In the genomic region with DNA sequence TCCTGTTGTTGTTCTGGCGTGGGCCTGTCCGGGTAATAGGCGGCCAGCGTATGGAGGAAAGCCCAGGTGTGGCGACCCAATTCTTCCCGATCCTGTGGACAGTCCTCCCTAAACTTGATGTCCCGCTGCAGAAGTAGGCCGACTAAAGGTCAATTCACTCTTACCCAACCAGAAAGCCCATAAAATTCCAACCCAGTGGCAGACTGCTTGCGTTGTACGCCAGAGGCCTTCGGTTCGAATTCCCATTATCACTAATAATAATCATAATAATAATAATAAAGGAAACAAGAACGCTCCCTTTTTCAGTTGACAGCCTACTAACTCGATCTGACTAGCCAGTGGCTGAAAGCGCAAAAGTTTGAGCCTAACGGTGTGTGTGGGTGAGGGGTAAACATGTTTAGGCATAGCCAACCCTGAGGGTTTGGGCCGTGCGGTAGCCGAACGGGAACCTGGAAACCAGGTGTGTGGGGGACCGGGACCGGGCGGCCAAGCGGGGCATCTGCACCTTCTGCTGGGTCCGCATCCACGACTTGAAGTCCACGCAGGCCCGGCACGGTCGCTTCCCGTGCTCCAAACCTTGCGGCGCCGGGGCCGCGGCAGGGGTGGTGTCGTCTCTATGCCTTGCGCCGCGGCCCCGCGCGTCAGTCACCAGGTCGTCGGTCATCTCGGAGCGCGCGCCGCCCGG, we compare ENCODE assay signal across 8 mouse cellular contexts. TPM values are rescaled to one million over a fixed set of nuclear protein-coding genes. Genes with fewer than 3 reads are reported as not detected.
DNase-seq lines count a peak whose midpoint lies in the region; ATAC-seq lines count a peak whose summit lies in the region.

No protein-coding gene starts in this region.

- WGBS in intestine, embryonic 14.5 days = 7% methylated on average over 51 of the region's 51 CpGs
- 9% methylated on average over 42 of the region's 51 CpGs for WGBS in midbrain, embryonic 12.5 days

- ATAC-seq in intestine, embryonic 14.5 days (replicated peaks; ENCODE audit: low FRiP score, low TSS enrichment, low read depth) = peak; percentile 20; the same call in 1 of the 2 replicates
- ATAC-seq in midbrain, embryonic 12.5 days (ENCODE audit: low FRiP score, low read depth) = peak; percentile 45

- no peaks in the 10 kb centered on the region for H3K9me3 ChIP-seq in intestine, embryonic 14.5 days (ENCODE audit: control insufficient read depth, low read length)
- H3K9me3 ChIP-seq in midbrain, embryonic 12.5 days = no peaks in the 10 kb centered on the region

- H3K9ac ChIP-seq in intestine, embryonic 14.5 days (ENCODE audit: low read length) = peak overlapping the region; percentile 76
- H3K9ac ChIP-seq in midbrain, embryonic 12.5 days (replicated peaks) = peak overlapping the region; percentile 81

- H3K27me3 ChIP-seq in intestine, embryonic 14.5 days (replicated peaks; ENCODE audit: control insufficient read depth, insufficient read depth, low read length) = peaks cover 15% of the 10 kb centered on the region
- H3K27me3 ChIP-seq in midbrain, embryonic 12.5 days = peaks cover 16% of the 10 kb centered on the region

- H3K4me3 ChIP-seq in intestine, embryonic 14.5 days (ENCODE audit: low read depth, low read length) = peak overlapping the region; percentile 83
- H3K4me3 ChIP-seq in midbrain, embryonic 12.5 days = peak overlapping the region; percentile 80

- H3K27ac ChIP-seq in intestine, embryonic 14.5 days (ENCODE audit: low read depth) = peak overlapping the region; percentile 83
- H3K27ac ChIP-seq in midbrain, embryonic 12.5 days (replicated peaks) = peak overlapping the region; percentile 84

- peak overlapping the region; percentile 60 for H3K4me2 ChIP-seq in intestine, embryonic 14.5 days (ENCODE audit: low read length)
- H3K4me2 ChIP-seq in midbrain, embryonic 12.5 days (replicated peaks) = peak overlapping the region; percentile 86

- peaks cover 26% of the 10 kb centered on the region for H3K36me3 ChIP-seq in intestine, embryonic 14.5 days (ENCODE audit: control insufficient read depth, insufficient read depth, low read length)
- peaks cover 27% of the 10 kb centered on the region for H3K36me3 ChIP-seq in midbrain, embryonic 12.5 days

- H3K4me1 ChIP-seq in intestine, embryonic 14.5 days (replicated peaks; ENCODE audit: control insufficient read depth, insufficient read depth, low read length) = peaks cover 14% of the 10 kb centered on the region
- peaks cover 17% of the 10 kb centered on the region for H3K4me1 ChIP-seq in midbrain, embryonic 12.5 days

- peak; percentile 44 to 49 for DNase-seq in kidney, adult 8-10 months
- DNase-seq in kidney, adult 11 months = no peak
- peak; percentile 33 for DNase-seq in c-Kit-positive CD71-positive TER-119-positive erythroid progenitor cells, embryonic 14.5 days (ENCODE audit: low spot score)
- DNase-seq in intestine, embryonic 14.5 days (ENCODE audit: low spot score) = peak; percentile 79
- DNase-seq in adrenal gland, adult 8-10 months = no peak
- no peak for DNase-seq in left cerebral cortex, adult 11 months (ENCODE audit: low spot score)
- no peak for DNase-seq in T-cell, adult 2 months (ENCODE audit: low spot score)

RNA-seq across cellular contexts. Expression of a gene that starts 0.5 kb away (rescaled TPM):
- polyA plus RNA-seq in intestine, embryonic 14.5 days (2014; fragmentation: Nextera tagmentation; extraction: Ambion mirVana) = 48.1 and 48.5 TPM in 2 replicates
- polyA plus RNA-seq in midbrain, embryonic 12.5 days (2016; fragmentation: Nextera tagmentation; extraction: Ambion mirVana) = 43.9 and 48.4 TPM in 2 replicates
- total RNA-seq in adrenal gland, adult 8-10 months (2022) = 10 to 100 TPM; 31.7 to 35.6 (median 32.6) TPM

RNA-seq across cellular contexts. Expression of a gene that starts 0.6 kb away (rescaled TPM):
- polyA plus RNA-seq in intestine, embryonic 14.5 days (2014; fragmentation: Nextera tagmentation; extraction: Ambion mirVana) = 6.4 and 7.2 TPM in 2 replicates
- 1.7 and 2.2 TPM in 2 replicates for polyA plus RNA-seq in midbrain, embryonic 12.5 days (2016; fragmentation: Nextera tagmentation; extraction: Ambion mirVana)
- total RNA-seq in adrenal gland, adult 8-10 months (2022) = 10 to 100 TPM in 1 of 4 experiments, 1 to 10 TPM in 3; 2.8 to 14.8 (median 7.5) TPM

RNA-seq across cellular contexts. Expression of a gene that starts 5.7 kb away (rescaled TPM):
- 7.5 and 7.7 TPM in 2 replicates for polyA plus RNA-seq in intestine, embryonic 14.5 days (2014; fragmentation: Nextera tagmentation; extraction: Ambion mirVana)
- polyA plus RNA-seq in midbrain, embryonic 12.5 days (2016; fragmentation: Nextera tagmentation; extraction: Ambion mirVana) = 27.6 and 31.7 TPM in 2 replicates
- 1 to 10 TPM; 2.4 to 5.5 (median 3.8) TPM for total RNA-seq in adrenal gland, adult 8-10 months (2022)

RNA-seq across cellular contexts. Expression of a gene that starts 12.0 kb away (rescaled TPM):
- 86.2 and 90.1 TPM in 2 replicates for polyA plus RNA-seq in intestine, embryonic 14.5 days (2014; fragmentation: Nextera tagmentation; extraction: Ambion mirVana)
- polyA plus RNA-seq in midbrain, embryonic 12.5 days (2016; fragmentation: Nextera tagmentation; extraction: Ambion mirVana) = 86.8 and 97.6 TPM in 2 replicates
- total RNA-seq in adrenal gland, adult 8-10 months (2022) = 10 to 100 TPM; 34.3 to 40.5 (median 38.2) TPM

RNA-seq across cellular contexts. Expression of a gene that starts 22.4 kb away (rescaled TPM):
- polyA plus RNA-seq in intestine, embryonic 14.5 days (2014; fragmentation: Nextera tagmentation; extraction: Ambion mirVana) = 0.15 TPM in 2 replicates
- polyA plus RNA-seq in midbrain, embryonic 12.5 days (2016; fragmentation: Nextera tagmentation; extraction: Ambion mirVana) = 0.24 TPM in 1 of 2 replicates, not detected in the other
- not detected for total RNA-seq in adrenal gland, adult 8-10 months (2022)

Comparison
In these comparisons a context has a peak if more than half of its experiments do, and no peak if none do; other contexts are left out.
1. DNase-seq: peak in kidney, adult 8-10 months (2 of 2), c-Kit-positive CD71-positive TER-119-positive erythroid progenitor cells, embryonic 14.5 days (single experiment) and intestine, embryonic 14.5 days (single experiment); none in kidney, adult 11 months (single experiment), adrenal gland, adult 8-10 months (single experiment), left cerebral cortex, adult 11 months (single experiment) and T-cell, adult 2 months (single experiment).